Mouse (Mus musculus): ENCODE data around the gene Tlr13. TPM values are rescaled to one million over a fixed set of nuclear protein-coding genes. Genes with fewer than 3 reads are reported as not detected.

Tlr13 gene
- total and polyA plus RNA-seq, 3 experiments: not detected

- TF ChIP-seq TCF12 (IDR thresholded peaks at IDR 0.05; ENCODE audit: low read depth, low read length) (0 out of 2 replicates have a peak, but pooled peaks have one; percentile 8), USF2 (IDR thresholded peaks at IDR 0.05; ENCODE audit: borderline replicate concordance in 1 of 2, insufficient read depth in 1 of 2, low read depth in 1 of 2, low read length in 2 of 2) (no peak), E2F4 (IDR thresholded peaks at IDR 0.05; ENCODE audit: borderline replicate concordance, low read depth, low read length) (peak; percentile 81; the same call in 1 of the 2 replicates), MAZ (IDR thresholded peaks at IDR 0.05; ENCODE audit: low read depth, low read length) (peak; percentile 85; the same call in 1 of the 2 replicates), ETS1 (IDR thresholded peaks at IDR 0.05; ENCODE audit: low read depth, low read length) (no peak), POLR2AphosphoS5 (IDR thresholded peaks at IDR 0.05; ENCODE audit: borderline replicate concordance, low read depth, low read length) (no peak), MYB (IDR thresholded peaks at IDR 0.05; ENCODE audit: low read depth, low read length) (no peak), USF1 (IDR thresholded peaks at IDR 0.05; ENCODE audit: low read depth, low read length) (no peak), ZKSCAN1 (IDR thresholded peaks at IDR 0.05; ENCODE audit: low read depth, low read length) (no peak), MAFK (IDR thresholded peaks at IDR 0.05; ENCODE audit: borderline replicate concordance, low read depth, low read length) (no peak), GATA1 (IDR thresholded peaks at IDR 0.05; ENCODE audit: low read depth, low read length) (no peak), NELFE (IDR thresholded peaks at IDR 0.05; ENCODE audit: low read depth, low read length) (peak; percentile 61), POLR2A (IDR thresholded peaks at IDR 0.05; ENCODE audit: control insufficient read depth in 1 of 2, insufficient read depth in 1 of 2, low read depth in 1 of 2, low read length in 2 of 2, poor library complexity in 1 of 2) (peak in 1 of 2 experiments; percentile 70; a peak in 3 of 4 replicates)
Observed at GRCm38 (mm10) chrX:106186713-106187649, 44.0 kb downstream of the Tlr13 start, which contains the start of gene Pgk1 (continued).

GRCm38 (mm10) chrX:106187737-106188136 lies 44.7 kb downstream of the Tlr13 start:
- no peaks in the 10 kb centered on the region for H3K9me3 ChIP-seq (replicated peaks; ENCODE audit: insufficient read depth, low read length)
- peaks cover 0 to 13% of the 10 kb centered on the region in 2 experiments; a peak in 3 of 4 replicates for H3K4me1 ChIP-seq (ENCODE audit: control insufficient read depth in 1 of 2, insufficient read depth in 2 of 2, low read length in 2 of 2)
- H3K36me3 ChIP-seq (ENCODE audit: control insufficient read depth in 1 of 2, insufficient read depth in 2 of 2, low read length in 2 of 2): peaks cover 17 to 25% of the 10 kb centered on the region in 2 experiments
- peaks cover 44% of the 10 kb centered on the region for H3K79me2 ChIP-seq (ENCODE audit: control insufficient read depth, insufficient read depth, low read length, poor library complexity)
- H3K27ac ChIP-seq (ENCODE audit: control insufficient read depth, low read depth, low read length): peak overlapping the region; percentile 35
- peak overlapping the region; percentile 91 to 99 for H3K4me3 ChIP-seq (ENCODE audit: control insufficient read depth in 1 of 2, insufficient read depth in 1 of 2, low read depth in 2 of 2, low read length in 2 of 2)
- TF ChIP-seq MYC (IDR thresholded peaks at IDR 0.05; ENCODE audit: low read depth, low read length) (peak; percentile 60; the same call in 1 of the 2 replicates), MEF2A (IDR thresholded peaks at IDR 0.05; ENCODE audit: extremely low read depth, insufficient replicate concordance, low read depth, low read length, poor library complexity, severe bottlenecking) (no peak), MXI1 (IDR thresholded peaks at IDR 0.05; ENCODE audit: low read depth, low read length) (peak; percentile 87), MAX (IDR thresholded peaks at IDR 0.05; ENCODE audit: low read length) (peak; percentile 76)
- DNase-seq (ENCODE audit: low read depth, low spot score): peak; percentile 66
- H3K9ac ChIP-seq (ENCODE audit: control insufficient read depth, low read depth, low read length, poor library complexity, severe bottlenecking): peak overlapping the region; percentile 75
- H3K27me3 ChIP-seq (ENCODE audit: control insufficient read depth in 1 of 2, insufficient read depth in 2 of 2, low read length in 2 of 2): no peaks in the 10 kb centered on the region
